Mouse (Mus musculus) adipocyte (in vitro differentiated cells): ENCODE data around the gene Etfa.

Experiments
- DNase-seq: peaks from one replicate; pipeline ENCODE4 v3.0.0-alpha.2; 2016; ENCODE audit warnings: low spot score

Gene Etfa

DNA sequence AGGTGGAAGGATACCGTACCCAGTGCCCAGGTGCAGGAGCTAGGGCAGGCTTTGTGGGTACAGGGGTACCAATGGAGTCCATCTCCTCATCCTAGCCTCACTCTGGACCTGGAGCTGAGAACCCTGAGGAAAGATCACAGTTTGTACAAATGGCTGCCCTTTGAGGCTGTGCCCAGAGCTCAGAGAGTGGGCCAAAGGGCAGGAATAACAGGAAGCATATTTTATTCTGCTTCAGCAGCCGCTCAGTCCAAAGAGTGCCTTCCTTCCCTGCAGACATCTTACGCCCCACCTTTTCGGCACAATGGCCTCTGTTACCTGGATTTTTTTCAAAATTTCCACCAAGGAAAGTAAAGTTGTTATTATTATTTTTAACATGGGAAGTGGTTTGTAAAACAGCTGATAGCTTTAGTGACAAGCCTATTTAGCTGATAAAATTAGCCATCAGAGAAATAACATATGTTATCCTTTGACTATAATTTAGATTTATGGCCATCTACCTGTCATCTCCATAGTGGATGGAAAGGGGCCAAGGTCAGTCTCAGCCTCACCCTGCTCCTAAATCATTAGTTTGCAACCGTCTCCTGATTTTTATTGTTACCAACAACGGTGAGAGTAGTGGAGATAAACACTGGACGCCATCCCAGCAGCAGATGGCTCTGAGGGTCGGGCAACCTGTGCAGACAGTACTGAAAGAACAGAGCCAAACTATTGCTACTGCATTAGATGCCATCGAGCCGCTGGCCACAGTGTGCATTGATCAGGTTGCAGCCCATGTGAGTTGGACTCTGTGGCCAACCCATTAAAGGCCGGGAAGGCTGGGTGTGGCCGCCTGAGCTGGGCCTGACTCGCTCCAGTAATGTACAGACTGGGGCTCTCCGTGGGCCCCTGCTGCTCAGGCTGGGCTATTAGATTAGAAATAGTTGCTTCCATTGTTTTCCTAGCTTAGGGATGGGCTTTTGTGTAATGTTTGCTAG, 88.3 kb downstream of the Etfa start:
- DNase-seq = peak; percentile 65

DNA sequence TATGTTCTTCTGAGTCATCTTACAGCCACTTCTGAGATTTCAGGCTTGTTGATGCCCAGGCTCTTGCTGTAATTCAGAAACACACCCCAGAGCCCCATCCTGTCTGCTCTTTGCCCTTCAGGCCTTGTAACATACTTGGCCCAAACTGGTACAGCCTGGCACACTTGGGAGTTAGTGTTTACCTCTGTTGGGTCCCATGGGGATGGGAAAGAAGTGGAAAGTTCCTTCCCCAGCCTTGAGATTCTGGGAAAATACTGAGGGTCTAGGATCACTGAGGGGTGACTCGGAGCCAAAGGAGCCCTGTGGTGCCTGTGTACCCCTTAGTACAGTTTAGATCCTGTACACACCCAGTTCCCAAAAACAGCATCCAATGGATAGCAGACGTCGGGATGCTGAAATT, 90.3 kb downstream of the Etfa start:
- DNase-seq = peak; percentile 96

DNA sequence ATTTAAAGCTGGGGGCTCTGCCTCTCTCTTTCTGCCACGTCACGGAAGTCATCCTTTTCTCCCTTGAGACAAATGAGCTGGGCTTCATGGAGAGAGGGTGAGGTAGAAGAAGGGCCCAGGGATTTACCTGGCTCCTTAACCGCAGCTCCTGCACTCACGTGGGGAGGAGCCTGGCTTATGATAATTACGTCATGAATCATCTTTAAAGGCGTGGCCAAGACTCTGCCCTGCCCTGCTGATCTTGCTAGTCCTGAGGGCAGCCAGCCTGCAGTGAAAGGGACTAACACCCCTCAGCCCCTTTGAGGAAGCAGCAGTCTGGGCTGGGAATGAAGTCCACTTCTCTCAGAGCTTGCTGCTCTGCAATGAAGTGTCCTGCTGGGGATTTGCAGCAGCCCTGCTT, 100.9 kb downstream of the Etfa start:
- DNase-seq = no peak

DNA sequence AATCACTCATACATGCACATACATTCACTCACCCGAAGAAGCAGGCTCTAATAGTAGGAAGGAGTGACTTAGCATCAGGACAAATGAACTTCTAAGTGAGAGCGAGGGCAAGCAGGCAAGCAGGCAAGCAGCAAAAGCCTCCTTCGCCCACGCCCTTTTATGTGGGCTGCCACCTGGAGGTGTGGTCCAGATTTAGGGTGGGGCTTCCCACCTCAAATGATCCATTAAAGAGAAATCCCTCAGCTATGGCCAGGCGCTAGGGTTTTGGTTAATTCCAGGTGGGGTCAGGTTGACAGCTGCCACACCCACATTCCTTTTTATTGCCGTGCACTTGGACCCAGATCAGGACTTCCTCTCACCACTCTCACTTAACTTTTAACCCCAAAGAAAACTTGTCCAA, 101.6 kb downstream of the Etfa start:
- no peak for DNase-seq

- DNase-seq = no peak
These were observed 102.2 kb downstream of the Etfa start for GRCm38 (mm10) chr9:55409833-55410232.

DNA sequence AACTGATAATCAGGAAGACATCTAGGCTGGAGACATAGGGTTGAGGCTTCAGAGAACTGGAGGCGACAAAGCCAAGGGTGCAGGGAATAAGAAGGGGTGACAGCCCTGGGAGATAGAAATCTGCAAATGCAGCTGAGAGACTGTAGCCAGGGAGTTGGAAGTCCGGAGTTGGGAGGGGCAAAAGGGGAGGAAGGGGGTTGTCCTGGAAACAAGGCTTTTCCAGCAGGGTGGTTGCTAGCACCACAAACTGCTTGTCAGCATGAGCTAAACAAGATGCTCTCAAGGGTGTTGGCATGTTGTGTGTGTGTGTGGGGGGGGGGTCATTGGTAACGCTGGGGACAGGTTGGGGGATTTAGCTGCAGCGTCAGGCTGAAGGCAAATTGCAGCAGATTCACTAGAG, 103.2 kb downstream of the Etfa start:
- no peak for DNase-seq

GRCm38 (mm10) chr9:55406773-55407172, 105.3 kb downstream of the Etfa start:
- no peak for DNase-seq

GRCm38 (mm10) chr9:55404976-55405702, 106.9 kb downstream of the Etfa start:
- DNase-seq = no peak
